Mouse (Mus musculus) cerebellum, adult 2 months (tissue): Measurements from ENCODE around the gene Cdc42se1. TPM values are rescaled to one million over a fixed set of nuclear protein-coding genes. Genes with fewer than 3 reads are reported as not detected.
"Not testable (repeated sequence)": the region's sequence is repeated elsewhere in the genome, so short reads cannot be mapped to it uniquely, and the experiment has no call there.

Experiments used
- DNase-seq, 2 experiments: peaks; one replicate each; pipeline ENCODE4 v3.0.0; 2021
- H3K27ac ChIP-seq: fragments of 200-500 bp; 2 replicates; pipeline ENCODE4 v1.5.1; 2012; ENCODE audit warnings: low read length, control low read depth, inconsistent platforms; ENCODE audit not compliant: insufficient read depth
- H3K27me3 ChIP-seq: fragments of 200-500 bp; 2 replicates; pipeline ENCODE4 v1.6.1; 2012; ENCODE audit warnings: inconsistent platforms, mild to moderate bottlenecking, low read length, moderate library complexity; ENCODE audit not compliant: control insufficient read depth, insufficient read depth
- H3K4me1 ChIP-seq: fragments of 200-500 bp; 2 replicates; pipeline ENCODE4 v1.6.1; 2011; ENCODE audit warnings: low read length; ENCODE audit not compliant: control insufficient read depth, insufficient read depth
- H3K4me3 ChIP-seq: fragments of 200-500 bp; replicated peaks from 2 replicates; pipeline ENCODE3; 2011; ENCODE audit warnings: mild to moderate bottlenecking, low read depth, low read length, control low read depth; ENCODE audit not compliant: insufficient read depth
- CTCF ChIP-seq: fragments of 200-500 bp; IDR thresholded peaks from 2 replicates; pipeline ENCODE4 v1.5.1; 2011; ENCODE audit warnings: low read depth, mild to moderate bottlenecking, control low read depth, low read length, moderate library complexity, borderline replicate concordance; ENCODE audit not compliant: insufficient read depth
- POLR2A ChIP-seq: fragments of 200-500 bp; IDR thresholded peaks from 2 replicates; pipeline ENCODE4 v1.6.1; 2011; ENCODE audit warnings: low read length, control low read depth, borderline replicate concordance; ENCODE audit not compliant: insufficient read depth
- WGBS: fragments of 180-500 bp; shearing (Covaris S2); methylation state at CpG from one replicate; pipeline ENCODE4 v1.1.7; 2018; 5-methylcytosine and 5-hydroxymethylcytosine counted together
- polyA plus RNA-seq: library from polyadenylated mRNA; depleted of rRNA; stranded (reverse); fragments of >200 nt; gene quantifications from 2 replicates; pipeline ENCODE4 v1.2.3, GENCODE M21; 2012

Gene Cdc42se1
- polyA plus RNA-seq, 1 experiment, result 74.0 TPM

DNA sequence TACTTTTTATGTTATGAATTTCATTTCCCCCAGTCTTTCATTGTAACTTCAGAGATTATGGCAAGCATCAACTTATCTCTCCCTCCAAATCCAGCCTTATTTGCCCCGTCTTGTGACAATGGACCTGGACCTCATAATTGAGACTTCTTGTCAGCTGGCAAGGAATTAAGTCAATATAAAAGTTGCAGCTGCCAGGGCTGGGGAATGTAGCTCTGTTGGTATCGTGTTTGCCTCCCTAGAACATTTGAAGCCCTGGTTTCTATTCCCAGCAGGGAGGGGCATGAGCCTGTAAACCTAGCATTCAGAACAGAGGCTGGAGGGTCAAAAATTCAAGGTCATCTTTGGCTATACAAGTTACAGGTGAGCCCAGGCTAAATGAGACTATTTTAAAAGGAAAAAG is 32.8 kb upstream of the Cdc42se1 start:
- 73% methylated on average over 2 of the region's 2 CpGs for WGBS
- H3K27me3 ChIP-seq, result no peaks in the 10 kb centered on the region

DNA sequence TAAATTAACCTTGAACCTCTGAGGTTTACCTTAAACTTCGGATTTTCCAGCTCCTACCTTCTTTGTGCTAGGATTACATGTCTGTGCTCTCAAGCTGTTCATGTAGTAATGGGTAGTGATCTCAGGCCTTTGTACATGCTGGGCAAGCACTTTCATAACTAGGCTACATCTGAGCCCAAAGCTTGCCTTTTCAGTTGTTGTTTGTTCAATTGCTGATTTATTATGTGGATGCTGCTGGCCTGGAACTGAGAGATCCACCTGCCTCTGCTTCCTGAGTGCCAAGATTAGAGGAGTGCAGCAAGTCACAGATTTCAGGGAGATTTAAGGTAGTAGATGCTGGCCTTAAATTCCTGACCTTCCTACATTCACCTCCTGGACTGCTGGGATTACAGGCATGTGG is 29.4 kb upstream of the Cdc42se1 start:
- Histone ChIP-seq H3K27ac (no peak overlapping the region), H3K4me1 (peaks cover 10% of the 10 kb centered on the region), H3K4me3 (no peak overlapping the region), H3K27me3 (no peaks in the 10 kb centered on the region)
- no peak for DNase-seq
- TF ChIP-seq CTCF, result no peak
- no peak for TF ChIP-seq POLR2A
- WGBS, result 79% methylated on average over 1 of the region's 1 CpGs

More for the DNA sequence above, 32.8 kb upstream of the Cdc42se1 start:
- Histone ChIP-seq H3K4me1 (peaks cover 10% of the 10 kb centered on the region), H3K27ac (no peak overlapping the region), H3K4me3 (no peak overlapping the region)
- no peak for DNase-seq
- TF ChIP-seq CTCF, result no peak
- TF ChIP-seq POLR2A, result no peak

DNA sequence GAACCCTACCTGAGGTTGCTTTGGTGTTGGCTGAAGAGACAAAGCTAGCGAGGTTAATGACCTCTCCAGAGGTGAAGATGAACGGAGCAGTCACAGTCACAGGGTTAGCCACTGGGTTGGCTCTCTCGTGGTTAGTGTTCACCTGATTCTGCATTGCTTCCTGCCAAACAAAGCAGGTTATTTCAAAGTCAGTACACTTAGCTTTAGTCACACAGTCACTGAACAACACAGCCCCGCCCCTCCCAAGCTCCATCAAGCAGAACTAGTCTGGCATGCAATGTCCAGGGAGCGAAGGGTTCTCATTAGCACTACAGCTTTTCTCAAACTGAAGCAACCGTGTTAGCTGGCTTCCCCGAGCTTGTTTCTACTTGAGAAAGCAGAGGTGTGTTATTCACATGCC is 28.4 kb upstream of the Cdc42se1 start:
- 78% methylated on average over 7 of the region's 7 CpGs for WGBS
- TF ChIP-seq CTCF, result no peak
- no peak for TF ChIP-seq POLR2A
- H3K4me3 ChIP-seq, result no peak overlapping the region
- no peak overlapping the region for H3K27ac ChIP-seq
- DNase-seq, result no peak
- peaks cover 2% of the 10 kb centered on the region; the same call in 1 of the 2 replicates for H3K4me1 ChIP-seq
- no peaks in the 10 kb centered on the region for H3K27me3 ChIP-seq

DNA sequence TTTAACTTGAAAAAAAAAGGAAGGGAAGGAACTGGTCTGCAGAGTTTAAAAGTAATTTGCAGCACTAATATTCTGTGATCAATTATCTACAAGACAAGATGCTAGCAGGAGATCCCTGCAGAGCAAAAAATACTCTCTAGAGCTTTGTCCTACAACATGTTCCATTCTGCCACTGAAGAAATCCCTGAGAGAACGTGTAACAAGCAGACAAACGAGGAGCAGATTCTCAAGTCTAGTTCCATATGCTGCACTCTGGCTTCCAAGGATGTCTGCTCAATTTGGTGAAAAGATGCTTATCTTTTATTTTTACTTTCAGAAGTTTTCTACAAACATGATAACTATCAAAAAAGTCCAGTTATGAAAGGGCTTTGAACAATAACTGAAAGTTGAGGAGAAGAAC is 28.0 kb upstream of the Cdc42se1 start:
- no peak for TF ChIP-seq CTCF
- TF ChIP-seq POLR2A, result no peak
- Histone ChIP-seq H3K27ac (no peak overlapping the region), H3K27me3 (no peaks in the 10 kb centered on the region), H3K4me3 (no peak overlapping the region), H3K4me1 (no peaks in the 10 kb centered on the region; the same call in 1 of the 2 replicates)
- no peak for DNase-seq
- WGBS, result 70% methylated on average over 2 of the region's 2 CpGs

DNA sequence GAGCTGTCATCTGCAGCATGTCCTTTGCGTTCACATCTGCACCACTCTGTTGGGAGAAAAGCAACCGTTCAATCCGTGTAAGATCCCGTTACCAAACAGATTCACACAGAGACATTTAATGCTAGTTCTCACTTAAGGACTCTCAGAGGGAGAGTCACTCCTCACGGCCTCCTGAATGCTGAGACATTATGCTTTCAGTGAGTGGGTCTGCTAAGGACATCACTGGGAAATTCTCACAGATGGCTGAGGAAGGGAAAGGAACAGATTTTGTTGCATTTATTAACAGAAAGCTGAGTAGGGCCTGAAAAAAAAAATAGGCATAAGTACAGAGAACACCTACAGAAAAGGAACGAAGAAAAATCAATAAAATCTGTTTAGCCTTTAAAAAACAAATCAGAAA is 24.7 kb upstream of the Cdc42se1 start:
- H3K27ac ChIP-seq, result no peak overlapping the region
- H3K27me3 ChIP-seq, result no peaks in the 10 kb centered on the region
- no peak for DNase-seq
- H3K4me1 ChIP-seq, result no peaks in the 10 kb centered on the region
- 91% methylated on average over 6 of the region's 6 CpGs for WGBS
- no peak overlapping the region for H3K4me3 ChIP-seq
- TF ChIP-seq POLR2A, result no peak
- TF ChIP-seq CTCF, result no peak

DNA sequence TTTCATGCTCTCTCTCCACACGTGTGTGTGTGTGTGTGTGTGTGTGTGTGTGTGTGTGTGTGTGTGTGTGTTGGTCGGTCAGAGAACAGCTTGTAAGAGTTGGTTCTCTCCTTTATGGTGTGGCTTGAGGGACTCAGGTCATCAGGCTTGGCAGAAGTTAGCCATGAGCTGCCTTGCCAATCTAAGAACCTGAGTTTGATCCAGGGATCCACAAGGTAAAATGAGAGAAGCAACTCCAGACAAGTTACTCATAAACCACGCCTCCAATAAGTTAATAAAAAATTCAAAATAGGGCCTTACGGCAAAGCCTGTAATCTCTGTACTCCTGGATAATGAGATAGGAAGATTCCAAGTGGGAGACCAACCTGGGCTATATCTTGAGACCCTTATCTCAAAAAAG is 20.2 kb upstream of the Cdc42se1 start:
- Histone ChIP-seq H3K4me1 (no peaks in the 10 kb centered on the region), H3K4me3 (no peak overlapping the region), H3K27me3 (no peaks in the 10 kb centered on the region), H3K27ac (no peak overlapping the region)
- TF ChIP-seq CTCF (no peak), POLR2A (no peak)
- DNase-seq, result no peak
- 76% methylated on average over 4 of the region's 4 CpGs for WGBS

DNA sequence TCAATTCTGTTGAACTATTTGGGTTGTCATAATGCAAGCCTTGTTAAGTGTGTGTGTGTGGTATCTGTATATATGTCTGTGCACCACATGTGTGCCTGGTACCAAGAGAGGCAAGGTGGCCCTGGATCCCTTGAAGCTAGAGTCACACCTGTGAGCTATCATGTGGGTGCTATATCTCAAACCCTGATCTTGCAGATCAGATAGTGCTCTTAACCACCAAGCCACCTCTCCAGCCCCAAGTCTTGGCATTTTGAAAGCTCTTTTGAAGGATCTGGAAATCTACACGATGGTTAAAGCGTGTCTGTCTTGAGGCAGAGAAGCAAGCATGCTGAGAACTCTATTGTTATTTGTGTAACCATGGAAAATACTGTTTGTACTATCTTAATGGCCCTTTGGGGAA is 17.9 kb upstream of the Cdc42se1 start:
- Histone ChIP-seq H3K4me1 (no peaks in the 10 kb centered on the region), H3K27me3 (no peaks in the 10 kb centered on the region), H3K4me3 (no peak overlapping the region), H3K27ac (no peak overlapping the region)
- TF ChIP-seq CTCF, result no peak
- no peak for TF ChIP-seq POLR2A
- DNase-seq, result no peak
- WGBS, result 32% methylated on average over 2 of the region's 2 CpGs

DNA sequence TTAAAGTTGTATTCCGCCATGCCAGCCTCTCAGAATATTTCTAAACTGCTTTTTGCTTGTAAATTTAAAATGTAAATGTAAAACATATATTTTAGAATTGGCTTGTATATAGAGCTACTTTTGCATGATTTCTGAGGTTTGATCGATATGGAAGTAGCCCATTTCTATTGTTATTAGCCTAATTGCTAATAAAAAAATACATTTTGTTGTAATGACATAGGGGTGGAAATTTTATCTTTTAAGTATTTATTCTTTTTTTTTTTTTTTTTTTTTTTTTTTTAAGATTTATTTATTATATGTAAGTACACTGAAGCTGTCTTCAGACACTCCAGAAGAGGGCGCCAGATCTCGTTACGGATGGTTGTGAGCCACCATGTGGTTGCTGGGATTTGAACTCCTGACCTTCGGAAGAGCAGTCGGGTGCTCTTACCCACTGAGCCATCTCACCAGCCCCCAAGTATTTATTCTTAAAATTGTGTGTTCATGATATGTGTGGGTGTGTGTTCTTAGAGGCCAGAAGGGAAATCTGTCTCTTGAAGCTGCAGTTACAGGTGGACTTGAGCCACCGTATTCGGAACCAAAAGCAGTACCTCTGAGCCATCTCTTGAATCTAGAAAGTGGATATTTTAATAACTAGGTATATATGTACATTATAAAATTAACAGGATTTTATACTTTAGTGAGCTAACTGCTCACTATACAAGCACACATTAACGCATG is 15.5 kb upstream of the Cdc42se1 start:
- not testable (repeated sequence) for H3K4me3 ChIP-seq, DNase-seq
- WGBS, result 81% methylated on average over 10 of the region's 10 CpGs

DNA sequence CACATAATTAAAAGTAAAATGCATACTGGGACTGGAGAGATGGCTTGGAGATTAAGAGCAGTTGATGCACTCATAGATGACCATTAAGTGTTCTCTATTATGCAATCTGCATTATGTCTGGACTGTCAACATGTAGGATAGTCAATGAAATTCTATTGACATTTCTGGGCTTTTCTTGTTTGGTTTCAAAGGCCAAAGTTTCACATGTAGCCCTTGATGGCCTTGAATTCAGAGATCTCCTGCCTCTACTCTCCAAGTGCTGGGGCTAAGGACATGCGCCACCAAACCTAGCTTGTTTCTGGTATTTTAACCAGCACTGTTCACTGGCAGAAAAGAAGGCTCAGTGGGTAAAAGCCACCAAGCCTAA is 14.9 kb upstream of the Cdc42se1 start:
- TF ChIP-seq POLR2A (no peak), CTCF (no peak)
- WGBS, result 100% methylated on average over 1 of the region's 1 CpGs
- Histone ChIP-seq H3K27ac (no peak overlapping the region), H3K4me1 (no peaks in the 10 kb centered on the region), H3K4me3 (no peak overlapping the region), H3K27me3 (no peaks in the 10 kb centered on the region)
- DNase-seq, result no peak

More for the DNA sequence above, 15.5 kb upstream of the Cdc42se1 start:
- not testable (repeated sequence) for H3K27me3 ChIP-seq, H3K4me1 ChIP-seq, H3K27ac ChIP-seq
